Mouse (Mus musculus): ENCODE data around the gene Aff4. TPM values are rescaled to one million over a fixed set of nuclear protein-coding genes. Genes with fewer than 3 reads are reported as not detected.
A peak's percentile ranks its signal among the peaks of the same experiment; 100 is the strongest.

The Aff4 gene
- polyA plus RNA-seq, 2 experiments, result 4.0 to 8.7 TPM

- H3K27ac ChIP-seq, result no peak within 1 kb of the TSS
These were observed 26.1 kb upstream of the Aff4 start, which contains the start of gene Zcchc10 for GRCm38 (mm10) chr11:53324512-53324968. Gene Zcchc10, plus strand, starts transcription at chr11:53324679.

DNA sequence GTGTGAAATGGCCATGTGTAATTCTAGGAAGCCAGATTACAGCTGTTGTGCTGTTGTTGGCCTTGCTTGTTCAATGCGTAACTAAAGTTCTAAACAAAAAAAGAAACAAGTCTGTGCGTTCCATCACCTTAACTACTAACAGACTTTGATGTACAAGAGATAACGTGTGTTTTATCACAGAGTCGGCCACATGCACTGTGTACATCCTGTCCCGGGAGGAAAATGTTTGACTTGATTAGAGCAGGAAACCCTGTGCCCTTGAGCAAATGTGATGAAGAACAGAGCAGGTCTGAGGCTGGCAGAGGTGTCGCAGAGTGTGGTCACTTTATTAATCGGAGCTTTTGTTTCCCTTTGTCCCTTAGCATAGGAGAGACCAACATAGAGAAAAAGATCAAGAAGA lies 20.3 kb upstream of the Aff4 start:
- H3K9ac ChIP-seq (replicated peaks), result no peak overlapping the region
- H3K9me3 ChIP-seq (ENCODE audit: control insufficient read depth, low read length), result no peaks in the 10 kb centered on the region
- peaks cover 7% of the 10 kb centered on the region for H3K36me3 ChIP-seq (replicated peaks; ENCODE audit: control insufficient read depth, insufficient read depth, low read depth)
- H3K27me3 ChIP-seq (ENCODE audit: control insufficient read depth, insufficient read depth, low read length), result no peaks in the 10 kb centered on the region
- ATAC-seq (ENCODE audit: insufficient read depth) (no peak), DNase-seq (ENCODE audit: low read depth in 3 of 3, low spot score in 3 of 3) (no peak)
- no peak overlapping the region for H3K4me3 ChIP-seq (ENCODE audit: insufficient read depth in 1 of 2, low read depth in 2 of 2, low read length in 2 of 2)
- no peak overlapping the region for H3K4me2 ChIP-seq (ENCODE audit: low read depth)
- no peak overlapping the region for H3K27ac ChIP-seq
- TF ChIP-seq CTCF (IDR thresholded peaks at IDR 0.05; ENCODE audit: low read depth), result no peak
- TF ChIP-seq EP300 (IDR thresholded peaks at IDR 0.05; ENCODE audit: low read depth), result no peak
- peaks cover 6 to 7% of the 10 kb centered on the region in 2 experiments for H3K4me1 ChIP-seq (replicated peaks; ENCODE audit: control insufficient read depth in 2 of 2, insufficient read depth in 2 of 2, low read length in 1 of 2)
- WGBS (ENCODE audit: insufficient replicate concordance), result 35% methylated on average over 7 of the region's 7 CpGs

More at GRCm38 (mm10) chr11:53324512-53324968, 26.1 kb upstream of the Aff4 start, which contains the start of gene Zcchc10:
- Histone ChIP-seq H3K9me3 (ENCODE audit: control insufficient read depth, low read length) (no peaks in the 10 kb centered on the region), H3K4me2 (ENCODE audit: low read depth) (peak within 1 kb of the TSS; percentile 96), H3K4me3 (ENCODE audit: insufficient read depth in 1 of 2, low read depth in 2 of 2, low read length in 2 of 2) (peak within 1 kb of the TSS; percentile 76 to 82), H3K27me3 (ENCODE audit: control insufficient read depth, insufficient read depth, low read length) (no peaks in the 10 kb centered on the region), H3K36me3 (replicated peaks; ENCODE audit: control insufficient read depth, insufficient read depth, low read depth) (peaks cover 2% of the 10 kb centered on the region; the same call in 1 of the 2 replicates), H3K9ac (replicated peaks) (peak within 1 kb of the TSS; percentile 74), H3K4me1 (replicated peaks; ENCODE audit: control insufficient read depth in 2 of 2, insufficient read depth in 2 of 2, low read length in 1 of 2) (peaks cover 10 to 12% of the 10 kb centered on the region in 2 experiments)
- TF ChIP-seq EP300 (IDR thresholded peaks at IDR 0.05; ENCODE audit: low read depth), result no peak
- TF ChIP-seq CTCF (IDR thresholded peaks at IDR 0.05; ENCODE audit: low read depth), result no peak
- WGBS (ENCODE audit: insufficient replicate concordance), result under 1% methylated on average over 21 of the region's 21 CpGs
- peak; percentile 94 for ATAC-seq (ENCODE audit: insufficient read depth)
- DNase-seq (ENCODE audit: low read depth in 3 of 3, low spot score in 3 of 3), result peak; percentile 79 to 84 (median 79)

DNA sequence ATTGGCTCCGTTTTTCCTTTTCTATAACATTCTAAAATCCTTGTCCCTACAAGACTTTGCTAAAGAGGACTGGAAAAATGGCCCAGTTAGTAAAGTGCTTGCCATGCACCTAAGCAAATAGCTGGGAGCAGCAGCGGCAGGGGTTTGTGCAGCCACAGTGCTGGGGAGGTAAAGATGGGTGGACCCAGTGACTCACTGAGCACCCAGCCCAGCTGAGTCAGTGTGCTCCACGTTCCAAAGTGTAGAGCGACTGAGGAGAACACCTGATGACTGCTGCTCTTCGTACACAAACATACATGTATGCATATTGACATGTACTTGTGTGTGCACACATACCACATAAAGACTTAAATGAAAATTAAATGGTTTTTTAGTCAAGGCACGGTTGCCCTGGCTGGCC lies 19.5 kb upstream of the Aff4 start:
- no peak for DNase-seq (ENCODE audit: low read depth in 3 of 3, low spot score in 3 of 3)
- WGBS (ENCODE audit: insufficient replicate concordance), result 75% methylated on average over 6 of the region's 6 CpGs
- peaks cover 7% of the 10 kb centered on the region for H3K36me3 ChIP-seq (replicated peaks; ENCODE audit: control insufficient read depth, insufficient read depth, low read depth)
- no peaks in the 10 kb centered on the region for H3K9me3 ChIP-seq (ENCODE audit: control insufficient read depth, low read length)
- H3K4me2 ChIP-seq (ENCODE audit: low read depth), result no peak overlapping the region
- H3K4me1 ChIP-seq (replicated peaks; ENCODE audit: control insufficient read depth in 2 of 2, insufficient read depth in 2 of 2, low read length in 1 of 2), result no peaks in the 10 kb centered on the region
- H3K4me3 ChIP-seq (ENCODE audit: insufficient read depth in 1 of 2, low read depth in 2 of 2, low read length in 2 of 2), result no peak overlapping the region
- no peak overlapping the region for H3K9ac ChIP-seq (replicated peaks)
- TF ChIP-seq EP300 (IDR thresholded peaks at IDR 0.05; ENCODE audit: low read depth), result no peak
- H3K27ac ChIP-seq, result no peak overlapping the region
- no peaks in the 10 kb centered on the region for H3K27me3 ChIP-seq (ENCODE audit: control insufficient read depth, insufficient read depth, low read length)
- no peak for ATAC-seq (ENCODE audit: insufficient read depth)

- H3K27ac ChIP-seq, result no peak overlapping the region
- H3K4me3 ChIP-seq (ENCODE audit: insufficient read depth in 1 of 2, low read depth in 2 of 2, low read length in 2 of 2), result no peak overlapping the region
- 67% methylated on average over 14 of the region's 14 CpGs for WGBS (ENCODE audit: insufficient replicate concordance)
- DNase-seq (ENCODE audit: low read depth in 3 of 3, low spot score in 3 of 3) (no peak), ATAC-seq (ENCODE audit: insufficient read depth) (no peak)
- H3K4me1 ChIP-seq (replicated peaks; ENCODE audit: control insufficient read depth in 2 of 2, insufficient read depth in 2 of 2, low read length in 1 of 2), result no peaks in the 10 kb centered on the region
- H3K4me2 ChIP-seq (ENCODE audit: low read depth), result no peak overlapping the region
- no peaks in the 10 kb centered on the region for H3K27me3 ChIP-seq (ENCODE audit: control insufficient read depth, insufficient read depth, low read length)
- H3K9me3 ChIP-seq (ENCODE audit: control insufficient read depth, low read length), result no peaks in the 10 kb centered on the region
- TF ChIP-seq EP300 (IDR thresholded peaks at IDR 0.05; ENCODE audit: low read depth) (no peak), CTCF (IDR thresholded peaks at IDR 0.05; ENCODE audit: low read depth) (no peak)
- H3K36me3 ChIP-seq (replicated peaks; ENCODE audit: control insufficient read depth, insufficient read depth, low read depth), result peaks cover 7% of the 10 kb centered on the region
- H3K9ac ChIP-seq (replicated peaks), result no peak overlapping the region
These were observed 18.5 kb upstream of the Aff4 start for GRCm38 (mm10) chr11:53332076-53332680.

DNA sequence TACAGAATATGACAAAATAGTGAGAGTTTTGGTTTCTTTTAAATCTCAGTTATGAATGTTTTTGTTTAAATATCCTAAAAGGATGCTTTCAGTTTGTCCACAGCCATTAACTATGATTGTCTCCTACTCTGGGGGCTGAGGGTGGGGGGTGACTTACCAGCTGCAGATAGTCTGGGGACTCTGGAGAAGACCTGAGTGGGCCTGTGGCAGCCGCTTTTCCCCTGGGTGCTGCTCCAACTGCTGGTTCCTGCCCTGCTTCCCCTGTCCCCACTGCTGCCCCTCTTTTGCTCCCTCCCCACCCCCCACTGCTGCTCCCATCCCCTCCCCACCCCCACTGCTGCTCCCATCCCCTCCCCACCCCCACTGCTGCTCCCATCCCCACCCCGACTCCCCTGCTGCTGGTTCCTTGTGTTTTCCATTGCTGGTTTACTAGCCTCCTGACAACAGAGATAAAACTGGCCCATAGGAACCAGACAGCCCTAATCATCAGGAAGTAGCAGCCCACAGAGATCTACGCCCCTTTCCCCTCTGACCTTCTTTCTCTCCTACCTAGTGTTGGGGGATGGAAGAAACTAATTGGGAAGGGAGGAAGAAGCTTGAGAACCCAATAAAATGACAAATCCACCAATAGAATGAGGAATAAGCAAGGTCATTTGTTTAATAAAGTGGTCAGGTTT lies 15.0 kb upstream of the Aff4 start:
- Histone ChIP-seq H3K4me3 (ENCODE audit: insufficient read depth in 1 of 2, low read depth in 2 of 2, low read length in 2 of 2) (no peak overlapping the region), H3K4me2 (ENCODE audit: low read depth) (no peak overlapping the region), H3K9ac (replicated peaks) (no peak overlapping the region), H3K4me1 (replicated peaks; ENCODE audit: control insufficient read depth in 2 of 2, insufficient read depth in 2 of 2, low read length in 1 of 2) (no peaks in the 10 kb centered on the region), H3K27me3 (ENCODE audit: control insufficient read depth, insufficient read depth, low read length) (no peaks in the 10 kb centered on the region), H3K36me3 (replicated peaks; ENCODE audit: control insufficient read depth, insufficient read depth, low read depth) (peaks cover 2% of the 10 kb centered on the region; the same call in 1 of the 2 replicates), H3K9me3 (ENCODE audit: control insufficient read depth, low read length) (no peaks in the 10 kb centered on the region), H3K27ac (no peak overlapping the region)
- TF ChIP-seq EP300 (IDR thresholded peaks at IDR 0.05; ENCODE audit: low read depth), result no peak
- no peak for TF ChIP-seq CTCF (IDR thresholded peaks at IDR 0.05; ENCODE audit: low read depth)
- no peak for ATAC-seq (ENCODE audit: insufficient read depth)
- 12% methylated on average over 3 of the region's 3 CpGs for WGBS (ENCODE audit: insufficient replicate concordance)
- DNase-seq (ENCODE audit: low read depth in 3 of 3, low spot score in 3 of 3), result no peak

All from liver, embryonic 14.5 days (tissue).